Mouse (Mus musculus): Measurements from ENCODE around the gene Leng8. TPM values are rescaled to one million over a fixed set of nuclear protein-coding genes. Genes with fewer than 3 reads are reported as not detected.

Gene Leng8
- polyA plus RNA-seq (2012; rRNA removed), result 272 and 372 TPM in 2 replicates

DNA sequence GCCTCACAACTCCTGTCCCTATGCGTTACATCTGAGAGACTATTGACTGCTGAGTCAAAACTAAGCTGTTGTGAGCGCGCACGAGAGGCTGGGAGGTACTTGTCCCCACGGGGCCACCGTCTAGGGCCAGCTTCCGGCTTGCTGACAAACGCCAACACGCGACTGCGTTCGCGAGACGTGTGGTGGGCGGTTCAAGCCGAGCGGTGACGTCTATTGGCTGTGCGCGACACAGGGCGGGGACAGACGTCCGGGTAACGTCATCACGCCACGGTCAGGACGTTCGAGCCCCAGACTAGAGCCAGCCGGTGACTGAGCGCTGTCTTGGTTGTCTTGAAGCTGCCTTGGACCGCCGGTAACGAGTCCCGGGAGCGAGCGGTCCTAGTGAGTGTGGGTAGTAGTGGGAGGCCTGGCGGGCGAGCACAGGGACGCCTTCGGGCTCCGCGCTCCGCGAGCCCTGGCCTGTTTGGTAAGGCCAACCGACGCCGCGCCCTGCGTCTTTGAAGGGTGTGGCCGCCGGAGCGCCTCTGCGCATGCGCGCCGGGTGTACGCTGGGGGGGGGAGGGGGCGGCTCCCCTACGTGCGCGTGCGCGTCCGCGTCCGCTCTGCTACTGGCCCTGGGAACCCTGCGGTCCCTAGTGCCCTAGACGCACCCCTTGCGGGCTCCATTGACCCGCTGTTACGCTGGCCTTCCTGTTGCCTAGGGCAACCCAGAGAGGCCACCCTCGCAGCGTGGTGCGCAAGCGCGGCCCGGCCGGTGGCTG is at the start of gene Leng8:
Gene Leng8, plus strand, starts transcription at position 269 of the 761 bp plus-strand sequence.
- peak within 1 kb of the TSS; percentile 84 for H3K4me3 ChIP-seq (ENCODE audit: low read depth, low read length)
- H3K36me3 ChIP-seq (ENCODE audit: control insufficient read depth, insufficient read depth, low read length), result peaks cover 29% of the 10 kb centered on the region
- H3K27me3 ChIP-seq (ENCODE audit: control insufficient read depth, insufficient read depth, low read length), result no peaks in the 10 kb centered on the region
- under 1% methylated on average over 78 of the region's 78 CpGs for WGBS
- peak within 1 kb of the TSS; percentile 97 for H3K27ac ChIP-seq (ENCODE audit: insufficient read depth, low read depth, low read length)
- peaks cover 3% of the 10 kb centered on the region for H3K4me1 ChIP-seq (ENCODE audit: control insufficient read depth, insufficient read depth, insufficient read length, low read length)
- peak; percentile 85 for TF ChIP-seq POLR2A (IDR thresholded peaks at IDR 0.05; ENCODE audit: low read depth, low read length)
- no peak for TF ChIP-seq CTCF (IDR thresholded peaks at IDR 0.05; ENCODE audit: extremely low read depth, insufficient read length, insufficient replicate concordance, low read depth, low read length)

DNA sequence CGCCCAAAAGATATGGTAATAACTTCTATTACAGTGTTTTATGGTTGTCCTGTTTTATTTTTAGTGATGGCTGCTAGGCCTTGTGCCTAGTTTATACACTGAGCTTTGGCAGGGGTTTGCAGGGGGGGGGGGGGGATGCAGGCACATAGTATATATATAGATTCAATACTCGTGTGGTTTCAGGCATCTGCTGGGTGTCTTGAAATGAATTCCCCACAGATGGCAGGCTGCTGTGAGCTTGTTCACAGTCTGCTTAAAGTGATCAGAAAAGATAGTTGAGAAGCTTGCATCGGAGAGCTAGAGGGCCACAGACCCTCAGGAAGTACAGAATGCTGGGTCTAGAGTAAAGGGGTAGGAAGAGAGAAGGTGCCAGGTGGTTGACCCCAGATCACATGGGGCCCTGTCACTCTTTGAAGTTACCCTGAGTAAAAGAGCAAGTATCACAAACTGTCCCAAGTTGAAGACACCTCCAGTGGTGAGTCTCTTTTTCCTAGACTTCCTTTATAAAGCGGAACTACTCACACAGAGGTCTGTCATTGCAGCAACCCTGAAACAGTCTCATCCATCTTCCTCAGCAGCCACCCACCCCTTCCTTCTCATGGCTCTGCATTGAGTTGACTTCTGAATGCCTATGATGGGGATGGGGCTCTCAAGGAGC is 49.5 kb upstream of the Leng8 start:
- H3K27me3 ChIP-seq (ENCODE audit: control insufficient read depth, insufficient read depth, low read length), result no peaks in the 10 kb centered on the region
- TF ChIP-seq CTCF (IDR thresholded peaks at IDR 0.05; ENCODE audit: extremely low read depth, insufficient read length, insufficient replicate concordance, low read depth, low read length), result no peak
- no peak for TF ChIP-seq POLR2A (IDR thresholded peaks at IDR 0.05; ENCODE audit: low read depth, low read length)
- H3K36me3 ChIP-seq (ENCODE audit: control insufficient read depth, insufficient read depth, low read length), result no peaks in the 10 kb centered on the region
- H3K27ac ChIP-seq (ENCODE audit: insufficient read depth, low read depth, low read length), result peak overlapping the region; percentile 44
- WGBS, result 69% methylated on average over 4 of the region's 4 CpGs
- peaks cover 9% of the 10 kb centered on the region; the same call in 1 of the 2 replicates for H3K4me1 ChIP-seq (ENCODE audit: control insufficient read depth, insufficient read depth, insufficient read length, low read length)
- H3K4me3 ChIP-seq (ENCODE audit: low read depth, low read length), result no peak overlapping the region

DNA sequence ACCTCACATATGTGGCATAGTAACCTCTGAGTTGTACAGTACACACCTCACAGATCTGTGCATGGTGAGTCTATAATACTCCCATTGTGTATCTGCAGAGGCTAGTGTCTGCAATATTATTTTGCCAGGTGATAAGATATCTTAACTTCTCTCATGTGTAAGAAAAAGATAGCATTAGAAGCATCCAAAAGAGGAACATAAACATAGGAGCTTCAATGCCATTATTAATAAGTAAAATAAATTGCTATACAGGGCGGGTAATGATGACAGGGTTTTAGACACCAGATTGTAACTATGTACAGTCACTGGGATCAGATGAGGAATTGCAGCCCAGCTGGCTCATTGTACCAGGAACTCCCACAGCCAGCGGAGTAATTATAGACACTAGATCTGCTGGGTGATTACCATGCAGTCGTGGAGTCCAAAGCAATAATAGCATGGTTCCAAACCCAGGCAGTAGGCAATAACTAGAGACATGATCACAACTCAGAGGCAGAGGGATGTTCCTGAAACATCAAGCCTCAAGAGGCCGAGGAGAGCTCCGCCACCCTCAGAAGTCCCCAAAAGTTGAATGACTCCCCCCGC is 48.9 kb upstream of the Leng8 start:
- no peak overlapping the region for H3K4me3 ChIP-seq (ENCODE audit: low read depth, low read length)
- H3K27ac ChIP-seq (ENCODE audit: insufficient read depth, low read depth, low read length), result peak overlapping the region; percentile 44; the same call in 1 of the 2 replicates
- no peaks in the 10 kb centered on the region for H3K36me3 ChIP-seq (ENCODE audit: control insufficient read depth, insufficient read depth, low read length)
- 58% methylated on average over 6 of the region's 6 CpGs for WGBS
- no peak for TF ChIP-seq POLR2A (IDR thresholded peaks at IDR 0.05; ENCODE audit: low read depth, low read length)
- H3K27me3 ChIP-seq (ENCODE audit: control insufficient read depth, insufficient read depth, low read length), result no peaks in the 10 kb centered on the region
- H3K4me1 ChIP-seq (ENCODE audit: control insufficient read depth, insufficient read depth, insufficient read length, low read length), result peaks cover 8% of the 10 kb centered on the region; the same call in 1 of the 2 replicates

DNA sequence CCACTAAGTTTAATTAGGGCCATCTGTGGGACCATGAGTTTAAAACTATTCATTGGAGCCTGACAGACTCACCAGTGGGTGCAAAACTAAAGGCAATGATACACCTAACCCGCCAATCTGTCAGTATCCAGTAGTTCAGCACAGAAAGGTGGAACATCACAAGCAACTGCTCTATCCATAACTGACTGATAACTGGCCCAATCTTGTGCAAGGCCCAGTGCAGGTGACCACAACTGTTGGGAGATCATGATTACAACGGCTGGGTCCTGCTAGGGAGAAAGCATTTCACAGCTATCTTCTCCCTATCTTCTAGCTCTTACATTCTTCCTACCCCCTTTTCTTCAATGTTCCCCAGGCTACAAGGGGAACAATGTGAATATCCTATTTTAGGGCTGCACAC is 48.2 kb upstream of the Leng8 start:
- Histone ChIP-seq H3K27ac (ENCODE audit: insufficient read depth, low read depth, low read length) (no peak overlapping the region; the same call in 1 of the 2 replicates), H3K36me3 (ENCODE audit: control insufficient read depth, insufficient read depth, low read length) (no peaks in the 10 kb centered on the region), H3K4me3 (ENCODE audit: low read depth, low read length) (no peak overlapping the region), H3K27me3 (ENCODE audit: control insufficient read depth, insufficient read depth, low read length) (no peaks in the 10 kb centered on the region), H3K4me1 (ENCODE audit: control insufficient read depth, insufficient read depth, insufficient read length, low read length) (peaks cover 3% of the 10 kb centered on the region; the same call in 1 of the 2 replicates)
- 86% methylated on average over 2 of the region's 2 CpGs for WGBS
- no peak for TF ChIP-seq POLR2A (IDR thresholded peaks at IDR 0.05; ENCODE audit: low read depth, low read length)
- TF ChIP-seq CTCF (IDR thresholded peaks at IDR 0.05; ENCODE audit: extremely low read depth, insufficient read length, insufficient replicate concordance, low read depth, low read length), result no peak

DNA sequence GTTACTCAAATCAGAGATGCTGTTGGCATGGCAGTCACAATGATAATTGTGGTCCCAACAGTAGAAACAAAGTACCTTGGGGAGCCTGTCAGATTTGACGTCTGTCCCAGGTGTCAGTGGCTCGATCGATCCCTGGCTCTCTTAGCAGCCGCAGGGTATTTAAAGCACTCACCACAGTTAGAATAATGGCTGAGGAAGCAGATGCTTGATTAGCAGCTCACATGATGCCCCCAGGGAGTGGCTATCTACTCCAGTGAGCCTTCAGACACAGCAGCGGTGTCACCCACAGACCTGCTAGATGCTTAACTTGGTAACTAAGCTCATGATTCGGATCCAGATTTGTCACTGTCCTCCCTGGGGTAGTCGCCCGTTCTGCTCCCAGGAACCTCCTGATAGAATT is 45.7 kb upstream of the Leng8 start:
- Histone ChIP-seq H3K36me3 (ENCODE audit: control insufficient read depth, insufficient read depth, low read length) (no peaks in the 10 kb centered on the region), H3K27me3 (ENCODE audit: control insufficient read depth, insufficient read depth, low read length) (no peaks in the 10 kb centered on the region), H3K4me3 (ENCODE audit: low read depth, low read length) (no peak overlapping the region), H3K4me1 (ENCODE audit: control insufficient read depth, insufficient read depth, insufficient read length, low read length) (peaks cover 3% of the 10 kb centered on the region; the same call in 1 of the 2 replicates), H3K27ac (ENCODE audit: insufficient read depth, low read depth, low read length) (no peak overlapping the region)
- no peak for TF ChIP-seq POLR2A (IDR thresholded peaks at IDR 0.05; ENCODE audit: low read depth, low read length)
- TF ChIP-seq CTCF (IDR thresholded peaks at IDR 0.05; ENCODE audit: extremely low read depth, insufficient read length, insufficient replicate concordance, low read depth, low read length), result no peak
- 46% methylated on average over 8 of the region's 8 CpGs for WGBS

DNA sequence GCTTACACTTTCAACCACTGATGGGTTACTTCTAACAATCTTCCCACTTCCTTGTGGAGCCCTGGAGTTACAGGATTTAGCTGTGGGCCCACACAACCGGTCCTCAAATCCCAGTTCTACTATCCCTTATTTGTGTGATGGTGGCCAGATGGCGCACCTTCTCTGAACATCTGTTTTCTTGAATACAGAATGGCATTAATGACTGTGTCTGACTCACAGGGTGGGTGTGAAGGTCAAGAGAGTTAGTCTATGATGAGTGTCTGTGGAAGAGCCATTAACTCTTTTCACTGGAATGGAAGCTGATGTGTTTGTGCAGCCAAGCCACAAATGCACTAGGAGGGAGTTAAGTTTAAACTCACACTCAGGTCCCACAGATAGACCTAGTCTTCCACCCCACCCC is 38.5 kb upstream of the Leng8 start:
- no peak overlapping the region for H3K27ac ChIP-seq (ENCODE audit: insufficient read depth, low read depth, low read length)
- WGBS, result 72% methylated on average over 2 of the region's 2 CpGs

DNA sequence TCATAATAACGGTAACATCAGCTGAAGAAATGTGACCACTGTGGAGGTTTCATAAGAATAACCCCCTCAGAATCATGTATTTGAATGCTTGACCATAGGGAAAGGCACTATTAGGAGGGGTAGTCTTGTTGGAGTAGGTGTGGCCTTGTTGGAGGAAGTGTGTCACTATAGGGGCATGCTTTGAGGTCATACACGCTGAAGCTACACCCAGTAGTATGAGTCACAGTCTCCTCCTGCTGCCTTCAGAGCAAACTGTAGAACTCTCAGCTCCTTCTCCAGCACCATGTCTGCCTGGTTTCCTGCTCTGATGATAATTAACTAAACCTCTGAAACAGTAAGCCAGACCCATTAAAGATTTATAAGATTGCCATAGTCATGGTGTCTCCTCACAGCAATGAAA is 38.0 kb upstream of the Leng8 start:
- H3K4me1 ChIP-seq (ENCODE audit: control insufficient read depth, insufficient read depth, insufficient read length, low read length), result peaks cover 2% of the 10 kb centered on the region; the same call in 1 of the 2 replicates
- H3K36me3 ChIP-seq (ENCODE audit: control insufficient read depth, insufficient read depth, low read length), result no peaks in the 10 kb centered on the region
- no peak overlapping the region for H3K27ac ChIP-seq (ENCODE audit: insufficient read depth, low read depth, low read length)
- 49% methylated on average over 2 of the region's 2 CpGs for WGBS
- H3K27me3 ChIP-seq (ENCODE audit: control insufficient read depth, insufficient read depth, low read length), result no peaks in the 10 kb centered on the region
- H3K4me3 ChIP-seq (ENCODE audit: low read depth, low read length), result no peak overlapping the region
- TF ChIP-seq CTCF (IDR thresholded peaks at IDR 0.05; ENCODE audit: extremely low read depth, insufficient read length, insufficient replicate concordance, low read depth, low read length), result no peak
- no peak for TF ChIP-seq POLR2A (IDR thresholded peaks at IDR 0.05; ENCODE audit: low read depth, low read length)

More for the DNA sequence above, 38.5 kb upstream of the Leng8 start:
- TF ChIP-seq POLR2A (IDR thresholded peaks at IDR 0.05; ENCODE audit: low read depth, low read length) (no peak), CTCF (IDR thresholded peaks at IDR 0.05; ENCODE audit: extremely low read depth, insufficient read length, insufficient replicate concordance, low read depth, low read length) (no peak)
- H3K27me3 ChIP-seq (ENCODE audit: control insufficient read depth, insufficient read depth, low read length), result no peaks in the 10 kb centered on the region
- H3K4me3 ChIP-seq (ENCODE audit: low read depth, low read length), result no peak overlapping the region
- no peaks in the 10 kb centered on the region for H3K36me3 ChIP-seq (ENCODE audit: control insufficient read depth, insufficient read depth, low read length)
- H3K4me1 ChIP-seq (ENCODE audit: control insufficient read depth, insufficient read depth, insufficient read length, low read length), result no peaks in the 10 kb centered on the region
